Mouse (Mus musculus): ENCODE results near the gene Thtpa. TPM values are rescaled to one million over a fixed set of nuclear protein-coding genes. Genes with fewer than 3 reads are reported as not detected.

Gene Thtpa
- 29.4 and 29.8 TPM in 2 replicates for polyA plus RNA-seq (2015; fragmentation: Nextera tagmentation; extraction: Ambion mirVana)

DNA sequence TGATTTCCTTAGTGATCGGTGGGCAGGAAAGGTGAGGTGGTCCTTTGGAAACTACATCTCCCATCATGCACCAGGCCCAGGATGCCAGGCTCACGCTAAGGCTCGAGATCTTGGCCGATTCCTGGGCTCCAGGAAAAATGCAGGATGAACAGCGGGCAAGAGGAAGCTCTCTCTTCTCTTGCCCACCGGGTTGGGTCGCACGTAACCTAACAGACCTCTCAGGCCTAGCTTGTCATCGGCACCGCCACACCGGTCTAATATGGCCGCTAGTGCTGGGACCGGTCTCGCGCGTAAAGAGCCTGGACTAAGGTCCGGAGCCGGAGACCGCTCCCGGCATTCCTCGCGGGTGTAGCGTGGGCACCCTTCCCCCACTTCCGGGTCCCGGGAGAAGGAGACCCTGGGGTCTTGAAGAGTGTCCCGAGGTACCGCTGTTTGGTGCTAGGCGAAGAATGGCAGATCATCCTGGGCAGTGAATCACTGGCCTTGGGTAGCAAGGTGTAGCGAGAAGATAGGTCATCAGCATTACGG lies at the start of gene Thtpa:
Gene Thtpa, plus strand, starts transcription at position 81 of the 528 bp plus-strand sequence.
- Histone ChIP-seq H3K4me3 (peak within 1 kb of the TSS; percentile 56), H3K4me1 (replicated peaks) (peaks cover 56% of the 10 kb centered on the region), H3K36me3 (peaks cover 17% of the 10 kb centered on the region; the same call in 1 of the 2 replicates), H3K9me3 (no peaks in the 10 kb centered on the region), H3K9ac (peak within 1 kb of the TSS; percentile 81), H3K27me3 (no peaks in the 10 kb centered on the region), H3K4me2 (peak within 1 kb of the TSS; percentile 76), H3K27ac (replicated peaks) (peak within 1 kb of the TSS; percentile 95)
- WGBS = 1% methylated on average over 30 of the region's 30 CpGs
- peak; percentile 25 for ATAC-seq (ENCODE audit: low read depth)

DNA sequence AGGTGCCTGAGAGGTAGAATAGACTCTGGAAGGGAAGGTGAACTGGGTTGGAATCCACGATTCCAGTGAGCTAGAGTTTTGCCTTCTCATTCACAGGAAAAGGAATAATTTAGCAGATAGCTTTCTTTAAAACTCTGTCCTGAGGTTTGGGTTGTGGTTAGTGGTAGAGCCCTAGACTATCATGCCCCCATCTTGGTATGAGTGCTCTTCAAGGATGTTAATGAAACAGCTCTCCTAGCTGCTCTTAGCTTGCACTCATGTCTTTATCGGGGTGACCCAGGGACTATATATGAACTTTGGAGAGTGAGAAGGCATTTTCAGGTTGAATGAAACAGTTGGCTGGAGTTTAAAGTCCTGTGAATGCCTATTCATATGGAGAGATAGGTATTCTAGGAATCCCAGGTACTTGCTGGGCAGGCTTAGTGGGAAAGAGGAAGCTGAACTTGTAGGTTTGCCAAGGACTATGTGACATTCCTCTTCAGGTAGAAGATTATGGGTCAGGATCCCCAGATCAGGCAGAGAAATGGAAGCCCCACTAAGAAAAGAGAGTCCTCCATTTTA lies 46.5 kb upstream of the Thtpa start:
- Histone ChIP-seq H3K36me3 (no peaks in the 10 kb centered on the region), H3K27ac (replicated peaks) (no peak overlapping the region), H3K4me3 (no peak overlapping the region), H3K4me1 (replicated peaks) (peaks cover 15% of the 10 kb centered on the region), H3K27me3 (no peaks in the 10 kb centered on the region), H3K9ac (no peak overlapping the region), H3K9me3 (no peaks in the 10 kb centered on the region), H3K4me2 (no peak overlapping the region)
- 82% methylated on average over 2 of the region's 2 CpGs for WGBS
- no peak for ATAC-seq (ENCODE audit: low read depth)

DNA sequence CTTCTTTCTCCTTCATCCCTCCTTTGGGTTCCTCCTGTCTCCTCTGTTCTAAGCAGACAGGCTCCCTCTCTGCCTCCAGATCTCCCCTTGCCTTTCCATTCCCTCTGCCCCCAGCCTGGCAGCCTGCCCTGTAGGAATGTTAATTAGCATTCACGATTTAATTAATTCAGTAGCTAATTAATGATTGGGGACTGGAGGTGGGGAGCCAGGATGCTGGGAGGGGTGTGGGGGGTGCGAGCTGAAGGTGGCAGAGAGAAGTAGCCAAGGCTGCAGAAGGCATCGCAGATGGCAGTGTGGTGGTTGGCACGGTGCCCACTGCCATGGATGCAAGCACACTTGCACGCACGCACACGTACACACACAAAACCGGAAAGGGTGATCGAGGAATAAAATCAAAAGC lies 42.1 kb upstream of the Thtpa start:
- peak; percentile 44 for ATAC-seq (ENCODE audit: low read depth)
- Histone ChIP-seq H3K27me3 (no peaks in the 10 kb centered on the region), H3K27ac (replicated peaks) (peak overlapping the region; percentile 97), H3K9ac (0 out of 2 replicates have a peak overlapping the region, but pooled peaks have one; percentile 8), H3K4me1 (replicated peaks) (peaks cover 56% of the 10 kb centered on the region), H3K4me3 (no peak overlapping the region), H3K36me3 (no peaks in the 10 kb centered on the region), H3K9me3 (no peaks in the 10 kb centered on the region), H3K4me2 (peak overlapping the region; percentile 52)
- WGBS = 30% methylated on average over 9 of the region's 9 CpGs

DNA sequence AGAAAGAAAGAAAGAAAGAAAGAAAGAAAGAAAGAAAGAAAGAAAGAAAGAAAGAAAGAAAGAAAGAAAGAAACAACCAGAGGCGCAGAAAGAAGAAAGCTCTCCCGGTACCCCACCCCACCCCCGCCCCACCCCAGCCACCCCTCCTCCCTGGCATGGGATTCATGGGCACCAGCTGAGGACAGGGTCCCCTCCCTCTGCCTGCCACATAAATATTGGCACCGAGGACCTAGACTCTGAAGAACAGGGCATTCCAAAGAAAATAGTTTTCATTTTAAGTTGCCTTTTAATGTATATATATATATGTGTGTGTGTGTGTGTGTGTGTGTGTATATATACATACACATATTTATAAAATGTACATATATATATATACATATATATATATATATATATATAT lies 41.5 kb upstream of the Thtpa start:
- 47% methylated on average over 4 of the region's 4 CpGs for WGBS
- no peaks in the 10 kb centered on the region for H3K36me3 ChIP-seq
- H3K4me2 ChIP-seq = peak overlapping the region; percentile 52
- peak overlapping the region; percentile 97 for H3K27ac ChIP-seq (replicated peaks)
- H3K4me3 ChIP-seq = peak overlapping the region; percentile 34; the same call in 1 of the 2 replicates
- no peaks in the 10 kb centered on the region for H3K27me3 ChIP-seq
- no peaks in the 10 kb centered on the region for H3K9me3 ChIP-seq
- H3K4me1 ChIP-seq (replicated peaks) = peaks cover 62% of the 10 kb centered on the region
- no peak overlapping the region for H3K9ac ChIP-seq
- no peak for ATAC-seq (ENCODE audit: low read depth)

DNA sequence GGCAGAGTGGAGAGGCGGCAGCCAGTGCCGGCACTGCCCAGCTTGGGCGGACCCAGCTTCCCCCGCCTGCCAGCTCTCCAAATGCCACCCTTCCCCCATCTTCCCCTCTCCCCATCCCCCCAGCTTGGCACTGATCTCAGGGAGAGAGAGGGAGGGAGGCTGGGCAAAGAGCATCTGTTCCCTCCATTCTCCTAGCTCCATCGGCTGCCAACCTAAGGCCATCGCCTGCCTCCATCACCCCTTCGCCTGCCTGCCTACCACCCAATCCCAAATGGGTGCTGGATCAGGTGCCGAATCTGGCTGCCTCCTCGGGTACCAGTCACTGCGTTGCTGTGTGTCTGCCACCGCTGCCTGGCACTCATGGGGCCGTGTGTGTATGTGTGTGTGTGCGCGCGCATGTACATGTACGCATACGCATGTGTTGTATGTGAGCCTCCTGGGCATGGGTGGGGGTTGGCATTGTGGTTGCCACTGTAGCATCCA lies 40.8 kb upstream of the Thtpa start:
- Histone ChIP-seq H3K4me2 (peak overlapping the region; percentile 52), H3K4me1 (replicated peaks) (peaks cover 67% of the 10 kb centered on the region), H3K4me3 (peak overlapping the region; percentile 34), H3K9me3 (no peaks in the 10 kb centered on the region), H3K27ac (replicated peaks) (peak overlapping the region; percentile 97), H3K27me3 (no peaks in the 10 kb centered on the region), H3K36me3 (no peaks in the 10 kb centered on the region), H3K9ac (peak overlapping the region; percentile 47)
- peak; percentile 81 for ATAC-seq (ENCODE audit: low read depth)
- WGBS = 50% methylated on average over 17 of the region's 17 CpGs

DNA sequence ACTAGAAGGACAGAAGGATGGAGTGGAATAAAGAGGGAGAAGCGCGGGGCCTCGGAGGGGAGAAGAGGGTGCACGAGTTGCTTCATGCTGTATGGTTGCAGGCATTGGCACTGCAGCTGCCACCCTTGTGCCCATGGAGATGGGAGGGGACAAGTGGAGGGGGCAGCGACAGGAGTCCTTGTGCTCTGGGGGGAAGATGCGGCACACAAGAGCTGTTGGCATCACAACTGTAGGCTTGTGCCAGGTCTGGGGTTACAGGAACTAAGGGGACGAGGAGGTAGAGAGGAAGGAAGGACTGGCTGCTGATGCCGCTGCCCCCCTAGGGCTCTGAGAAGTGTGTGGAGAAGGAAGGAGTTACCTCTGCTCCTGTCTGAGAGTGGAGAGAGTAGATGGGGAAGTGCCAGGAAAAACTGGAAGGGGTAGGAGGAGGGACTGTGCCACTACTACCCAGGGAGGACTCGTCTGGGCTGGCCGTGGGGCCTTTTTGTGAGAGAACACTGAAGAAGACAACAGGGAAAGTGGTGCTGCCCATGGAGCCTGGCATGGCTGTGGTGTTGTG lies 40.3 kb upstream of the Thtpa start:
- peaks cover 73% of the 10 kb centered on the region for H3K4me1 ChIP-seq (replicated peaks)
- H3K9ac ChIP-seq = peak overlapping the region; percentile 47
- ATAC-seq (ENCODE audit: low read depth) = peak; percentile 41
- peak overlapping the region; percentile 52 for H3K4me2 ChIP-seq
- 61% methylated on average over 10 of the region's 10 CpGs for WGBS
- peak overlapping the region; percentile 34 for H3K4me3 ChIP-seq
- H3K27me3 ChIP-seq = no peaks in the 10 kb centered on the region
- H3K36me3 ChIP-seq = no peaks in the 10 kb centered on the region
- peak overlapping the region; percentile 97 for H3K27ac ChIP-seq (replicated peaks)
- H3K9me3 ChIP-seq = no peaks in the 10 kb centered on the region

DNA sequence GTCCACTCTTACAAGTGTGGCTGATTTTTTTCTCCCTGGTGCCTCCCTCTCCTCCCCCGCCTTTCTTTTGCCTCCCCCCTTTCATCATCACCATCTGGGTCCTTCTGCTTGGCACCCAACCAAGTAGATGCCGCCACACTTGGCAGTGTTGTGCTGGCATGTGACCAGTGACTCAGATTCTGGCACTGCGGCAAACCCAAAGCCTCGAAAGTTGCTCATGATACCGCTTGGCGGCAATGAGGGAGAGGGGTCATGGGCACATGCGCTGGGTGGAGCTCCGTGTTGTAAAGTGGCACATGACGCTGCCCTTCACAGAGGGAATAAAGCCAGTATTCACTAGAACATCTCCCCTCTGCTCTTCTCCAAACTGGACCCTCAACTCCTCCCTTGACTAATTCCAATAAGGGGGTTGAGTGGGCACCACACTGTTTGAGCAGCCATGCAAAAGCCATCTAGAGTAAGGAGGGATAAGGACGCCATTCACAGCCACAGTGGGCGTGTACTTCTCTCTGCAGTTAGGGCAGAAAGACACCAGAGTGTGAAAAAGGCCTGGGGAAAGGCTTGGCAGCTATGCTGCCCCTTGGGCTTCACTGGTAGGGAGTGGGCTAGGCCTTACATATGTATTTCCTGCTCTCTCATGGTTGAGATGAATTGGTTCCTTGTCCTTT lies 39.3 kb upstream of the Thtpa start:
- H3K4me3 ChIP-seq = peak overlapping the region; percentile 34
- H3K4me2 ChIP-seq = peak overlapping the region; percentile 52
- no peaks in the 10 kb centered on the region for H3K27me3 ChIP-seq
- peak overlapping the region; percentile 97 for H3K27ac ChIP-seq (replicated peaks)
- WGBS = 61% methylated on average over 11 of the region's 11 CpGs
- H3K36me3 ChIP-seq = no peaks in the 10 kb centered on the region
- H3K9me3 ChIP-seq = no peaks in the 10 kb centered on the region
- peak; percentile 36 for ATAC-seq (ENCODE audit: low read depth)
- 0 out of 2 replicates have a peak overlapping the region, but pooled peaks have one; percentile 47 for H3K9ac ChIP-seq
- H3K4me1 ChIP-seq (replicated peaks) = peaks cover 74% of the 10 kb centered on the region

DNA sequence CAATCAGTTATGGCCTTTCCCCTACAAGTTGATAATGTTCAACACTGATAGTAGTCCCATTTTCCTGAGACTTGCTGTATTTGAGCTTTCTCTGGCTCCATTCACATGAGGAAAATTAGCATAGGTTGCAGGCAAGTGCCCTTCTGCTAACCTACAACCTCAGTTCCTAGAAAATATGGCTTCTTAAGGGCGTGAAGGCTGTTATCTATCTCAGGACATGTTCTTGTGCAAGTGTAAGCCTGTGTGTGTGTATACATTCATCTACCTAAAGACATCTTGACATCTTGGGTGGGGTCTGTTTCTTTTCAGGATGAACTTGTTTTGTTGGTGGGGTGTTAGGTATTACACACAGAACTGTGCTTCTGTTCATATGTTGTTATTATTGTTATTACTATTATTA lies 35.6 kb upstream of the Thtpa start:
- Histone ChIP-seq H3K36me3 (peaks cover 21% of the 10 kb centered on the region), H3K9ac (no peak overlapping the region), H3K27ac (replicated peaks) (no peak overlapping the region), H3K4me2 (peak overlapping the region; percentile 52), H3K9me3 (no peaks in the 10 kb centered on the region), H3K4me1 (replicated peaks) (peaks cover 92% of the 10 kb centered on the region), H3K4me3 (no peak overlapping the region), H3K27me3 (no peaks in the 10 kb centered on the region)
- 87% methylated on average over 1 of the region's 1 CpGs for WGBS
- no peak for ATAC-seq (ENCODE audit: low read depth)

DNA sequence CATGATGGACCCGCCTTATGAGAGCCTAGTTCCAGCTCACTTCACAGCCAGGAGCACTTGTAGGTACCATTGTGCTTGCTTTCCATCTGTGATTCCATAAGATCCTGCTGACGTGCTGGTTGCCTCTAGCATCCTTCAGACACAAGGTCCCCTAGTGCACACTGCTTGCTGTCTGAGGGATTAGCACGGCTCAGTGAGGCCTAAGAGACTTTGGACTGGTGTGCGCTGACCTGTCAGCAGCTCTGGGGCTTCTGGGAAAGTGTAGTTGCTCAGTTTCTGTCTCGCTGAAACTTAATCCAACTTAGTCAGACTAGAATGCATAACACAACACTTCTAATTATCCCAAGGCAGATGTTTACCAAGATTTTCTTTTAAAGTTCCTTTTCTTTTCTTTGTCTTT lies 34.7 kb upstream of the Thtpa start:
- Histone ChIP-seq H3K27ac (replicated peaks) (no peak overlapping the region), H3K4me2 (no peak overlapping the region), H3K4me1 (replicated peaks) (peaks cover 92% of the 10 kb centered on the region), H3K27me3 (no peaks in the 10 kb centered on the region), H3K36me3 (peaks cover 30% of the 10 kb centered on the region), H3K4me3 (no peak overlapping the region), H3K9me3 (no peaks in the 10 kb centered on the region), H3K9ac (no peak overlapping the region)
- 76% methylated on average over 5 of the region's 5 CpGs for WGBS
- no peak for ATAC-seq (ENCODE audit: low read depth)

DNA sequence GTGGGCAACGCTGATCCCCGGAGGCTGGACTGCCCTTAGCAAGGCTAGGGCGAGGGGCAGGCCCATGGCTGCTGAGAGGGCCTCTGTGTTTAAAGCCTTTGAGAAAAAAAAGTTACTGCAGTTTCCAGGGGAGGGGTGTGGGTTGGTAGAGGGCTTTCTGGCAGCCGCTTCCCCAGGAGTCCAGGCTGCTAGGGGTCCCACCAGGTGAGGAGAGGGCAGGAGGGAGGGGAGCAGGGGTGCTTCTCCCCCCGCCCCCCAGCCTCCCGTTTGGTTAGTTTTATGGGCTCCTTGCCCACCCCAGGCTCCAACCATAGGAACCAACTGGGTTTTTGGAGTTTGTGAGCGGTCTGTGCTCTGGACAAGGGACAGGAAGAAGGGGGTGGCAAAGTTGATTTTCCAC lies 32.7 kb upstream of the Thtpa start:
- Histone ChIP-seq H3K4me1 (replicated peaks) (peaks cover 74% of the 10 kb centered on the region), H3K27me3 (no peaks in the 10 kb centered on the region), H3K9me3 (no peaks in the 10 kb centered on the region), H3K4me2 (peak overlapping the region; percentile 44; the same call in 1 of the 2 replicates), H3K27ac (replicated peaks) (peak overlapping the region; percentile 62; the same call in 1 of the 2 replicates), H3K9ac (0 out of 2 replicates have a peak overlapping the region, but pooled peaks have one; percentile 53), H3K36me3 (peaks cover 49% of the 10 kb centered on the region), H3K4me3 (no peak overlapping the region)
- ATAC-seq (ENCODE audit: low read depth) = no peak
- WGBS = 32% methylated on average over 7 of the region's 7 CpGs

DNA sequence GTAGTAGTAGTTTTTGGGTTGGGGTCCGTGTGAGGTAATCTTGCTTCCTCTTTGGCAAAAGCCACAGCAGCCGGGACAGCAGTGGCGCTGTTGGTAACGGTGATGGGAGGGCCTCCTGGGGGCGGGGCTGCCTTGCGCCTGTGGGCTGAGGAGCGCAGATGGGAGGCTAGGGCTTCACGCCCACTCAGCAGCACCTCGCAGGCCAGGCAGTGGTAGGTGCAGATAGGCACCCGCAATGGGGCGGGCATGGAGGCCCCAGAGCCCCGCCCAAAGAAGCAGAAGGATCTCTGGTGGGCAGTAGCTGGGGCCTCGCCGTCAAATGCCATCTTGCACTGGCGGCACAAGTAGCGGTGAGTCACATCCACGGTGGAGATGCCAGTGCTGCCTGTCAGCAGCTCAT lies 32.0 kb upstream of the Thtpa start:
- Histone ChIP-seq H3K27me3 (no peaks in the 10 kb centered on the region), H3K36me3 (peaks cover 57% of the 10 kb centered on the region), H3K9ac (peak overlapping the region; percentile 53; the same call in 1 of the 2 replicates), H3K9me3 (no peaks in the 10 kb centered on the region), H3K27ac (replicated peaks) (peak overlapping the region; percentile 62), H3K4me2 (peak overlapping the region; percentile 44), H3K4me3 (0 out of 2 replicates have a peak overlapping the region, but pooled peaks have one; percentile 3), H3K4me1 (replicated peaks) (peaks cover 66% of the 10 kb centered on the region)
- 13% methylated on average over 17 of the region's 17 CpGs for WGBS
- peak; percentile 56; the same call in 1 of the 2 replicates for ATAC-seq (ENCODE audit: low read depth)

DNA sequence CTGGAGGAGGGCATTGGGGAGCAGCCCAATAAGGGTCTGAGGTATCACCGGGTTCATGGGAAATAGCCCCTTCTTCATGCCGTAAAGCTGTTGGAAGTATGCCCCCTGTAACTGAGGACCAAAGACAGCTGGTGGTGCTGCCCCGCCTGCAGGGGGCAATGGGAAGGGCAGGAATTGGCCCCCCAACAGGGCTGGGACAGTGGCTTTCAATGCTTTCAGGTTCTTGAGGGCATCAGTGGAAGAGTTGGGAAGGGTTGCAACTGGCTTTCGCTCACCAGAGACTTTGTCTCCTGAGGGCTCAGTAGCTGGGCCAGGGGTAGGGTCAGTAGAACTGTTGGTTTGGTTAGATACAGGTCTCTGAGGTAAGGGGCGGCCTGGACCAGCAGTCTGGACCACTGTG lies 31.5 kb upstream of the Thtpa start:
- Histone ChIP-seq H3K27me3 (no peaks in the 10 kb centered on the region), H3K4me3 (no peak overlapping the region), H3K9ac (peak overlapping the region; percentile 53; the same call in 1 of the 2 replicates), H3K9me3 (no peaks in the 10 kb centered on the region), H3K4me2 (peak overlapping the region; percentile 44), H3K4me1 (replicated peaks) (peaks cover 61% of the 10 kb centered on the region), H3K27ac (replicated peaks) (peak overlapping the region; percentile 62), H3K36me3 (peaks cover 62% of the 10 kb centered on the region)
- ATAC-seq (ENCODE audit: low read depth) = no peak
- 80% methylated on average over 5 of the region's 5 CpGs for WGBS
